ENCODE assay signal across 9 mouse cellular contexts in genomic region chr11:51551253-51551652, GRCm38 (mm10). TPM values are rescaled to one million over a fixed set of nuclear protein-coding genes. Genes with fewer than 3 reads are reported as not detected.
DNase-seq lines count a peak whose midpoint lies in the region; ATAC-seq lines count a peak whose summit lies in the region.
"Had no signal": no experiment of that assay in that cellular context is flagged by ENCODE, and none has a peak within 500 bp of the region (broad histone marks: within the 10 kb centered on the region; RNA-seq: fewer than 3 reads in every experiment).

No protein-coding gene starts in this region.

- no peak overlapping the region for H3K4me3 ChIP-seq in lung, embryonic 15.5 days
- H3K4me3 ChIP-seq: liver, embryonic 15.5 days had no signal

- H3K9me3 ChIP-seq in lung, embryonic 15.5 days, result no peaks in the 10 kb centered on the region
- H3K9me3 ChIP-seq: liver, embryonic 15.5 days had no signal

- no peaks in the 10 kb centered on the region for H3K27me3 ChIP-seq in lung, embryonic 15.5 days
- H3K27me3 ChIP-seq: liver, embryonic 15.5 days had no signal

- no peak overlapping the region for H3K9ac ChIP-seq in lung, embryonic 15.5 days
- H3K9ac ChIP-seq: liver, embryonic 15.5 days had no signal

- WGBS in lung, embryonic 15.5 days, result 25% methylated on average over 5 of the region's 5 CpGs

- peak; percentile 20 to 27 for DNase-seq in cerebellum, postnatal 10 days
- DNase-seq in cerebellum, adult 18-20 months, result no peak
- DNase-seq in spleen, postnatal 36 days (ENCODE audit: low spot score in 2 of 2), result peak; percentile 53 to 57
- DNase-seq in spleen, postnatal 4 days (ENCODE audit: low spot score in 2 of 2), result no peak
- DNase-seq in left cerebral cortex, adult 9 months (ENCODE audit: low spot score in 2 of 2), result no peak
- no peak for DNase-seq in ovary, postnatal 10 days (ENCODE audit: low spot score)
- DNase-seq in urinary bladder, postnatal 36 days (ENCODE audit: low spot score in 2 of 2), result no peak

- peak; percentile 67 for ATAC-seq in lung, embryonic 15.5 days (ENCODE audit: borderline replicate concordance, extremely low read depth, low FRiP score, low TSS enrichment)

- H3K4me2 ChIP-seq in lung, embryonic 15.5 days, result no peak overlapping the region; the same call in 1 of the 2 replicates
- H3K4me2 ChIP-seq: liver, embryonic 15.5 days had no signal

- peak overlapping the region; percentile 67 for H3K27ac ChIP-seq in lung, embryonic 15.5 days
- H3K27ac ChIP-seq: liver, embryonic 15.5 days had no signal

- H3K36me3 ChIP-seq in lung, embryonic 15.5 days, result no peaks in the 10 kb centered on the region
- H3K36me3 ChIP-seq: liver, embryonic 15.5 days had no signal

- peaks cover 17% of the 10 kb centered on the region for H3K4me1 ChIP-seq in lung, embryonic 15.5 days

RNA-seq across cellular contexts. Expression of gene Phykpl, which starts 33.3 kb away (rescaled TPM):
- 18.1 and 20.8 TPM in 2 replicates for polyA plus RNA-seq in lung, embryonic 15.5 days (2015; fragmentation: Nextera tagmentation; extraction: Ambion mirVana)

RNA-seq across cellular contexts. Expression of gene Hnrnpab, which starts 55.4 kb away (rescaled TPM):
- polyA plus RNA-seq in lung, embryonic 15.5 days (2015; fragmentation: Nextera tagmentation; extraction: Ambion mirVana), result 465 and 488 TPM in 2 replicates

Comparison
In these comparisons a context has a peak if more than half of its experiments do, and no peak if none do; other contexts are left out.
1. DNase-seq: peak in cerebellum, postnatal 10 days (2 of 2) and spleen, postnatal 36 days (2 of 2); none in cerebellum, adult 18-20 months (0 of 2), spleen, postnatal 4 days (0 of 2), left cerebral cortex, adult 9 months (0 of 2), ovary, postnatal 10 days (single experiment) and urinary bladder, postnatal 36 days (0 of 2).